Mouse (Mus musculus) gastrocnemius, postnatal 10 days (tissue): ENCODE results near the gene Olfr1417. TPM values are rescaled to one million over a fixed set of nuclear protein-coding genes. Genes with fewer than 3 reads are reported as not detected.
"Not testable (repeated sequence)": the region's sequence is repeated elsewhere in the genome, so short reads cannot be mapped to it uniquely, and the experiment has no call there.

Experiments used
- DNase-seq: peaks from one replicate; pipeline ENCODE4 v3.0.0; 2021; ENCODE audit warnings: mixed read lengths
- long read RNA-seq, 2 experiments: library from polyadenylated mRNA; stranded (forward); transcript quantifications; one replicate each; pipeline ENCODE4 v2.0.0; 2021
- total RNA-seq, 2 experiments: library from RNA; stranded (reverse); gene quantifications; 2 replicates each; pipeline ENCODE4 v1.2.3; 2021

The Olfr1417 gene
- not detected for total RNA-seq
- long read RNA-seq, experiment 1 = 0 reads
- long read RNA-seq, experiment 2 = 0 reads

- DNase-seq = no peak
These were observed at the start of gene Olfr1417 for GRCm38 (mm10) chr19:11839119-11839518. Gene Olfr1417, minus strand, starts transcription at chr19:11839219.

GRCm38 (mm10) chr19:11886265-11886664, 47.2 kb upstream of the Olfr1417 start, which contains the start of gene Olfr1420:
Gene Olfr1420, plus strand, starts transcription at chr19:11886565.
- DNase-seq = no peak

- DNase-seq = not testable (repeated sequence)
These were observed 39.4 kb upstream of the Olfr1417 start for GRCm38 (mm10) chr19:11878404-11878803.

- no peak for DNase-seq
These were observed 36.0 kb upstream of the Olfr1417 start, which contains the start of gene Olfr1419 for GRCm38 (mm10) chr19:11875006-11875405. Gene Olfr1419, minus strand, starts transcription at chr19:11875106.

- DNase-seq = no peak
These were observed 28.8 kb upstream of the Olfr1417 start for GRCm38 (mm10) chr19:11867837-11868236.

GRCm38 (mm10) chr19:11860966-11861365, 21.9 kb upstream of the Olfr1417 start, which contains the start of gene Olfr1418:
Gene Olfr1418, minus strand, starts transcription at chr19:11861066.
- no peak for DNase-seq

GRCm38 (mm10) chr19:11856506-11856905, 17.5 kb upstream of the Olfr1417 start:
- DNase-seq = no peak

GRCm38 (mm10) chr19:11854821-11855220, 15.8 kb upstream of the Olfr1417 start:
- DNase-seq = no peak

- DNase-seq = no peak
These were observed 13.6 kb upstream of the Olfr1417 start for GRCm38 (mm10) chr19:11852652-11853051.

GRCm38 (mm10) chr19:11846333-11846732, 7.3 kb upstream of the Olfr1417 start:
- DNase-seq = no peak

- DNase-seq = no peak
These were observed 15.5 kb downstream of the Olfr1417 start for GRCm38 (mm10) chr19:11823346-11824065.

- no peak for DNase-seq
These were observed 18.8 kb downstream of the Olfr1417 start for GRCm38 (mm10) chr19:11820211-11820610.

- peak; percentile 83 for DNase-seq
These were observed 19.2 kb downstream of the Olfr1417 start for GRCm38 (mm10) chr19:11819800-11820199.

GRCm38 (mm10) chr19:11819143-11819700, 19.8 kb downstream of the Olfr1417 start, which contains the start of gene Stx3:
Gene Stx3, minus strand, starts transcription at chr19:11819403.
- no peak for DNase-seq

GRCm38 (mm10) chr19:11818199-11819142, 20.5 kb downstream of the Olfr1417 start:
- peak; percentile 45 for DNase-seq

- DNase-seq = no peak
These were observed 21.4 kb downstream of the Olfr1417 start for GRCm38 (mm10) chr19:11817586-11817985.

- no peak for DNase-seq
These were observed 22.3 kb downstream of the Olfr1417 start for GRCm38 (mm10) chr19:11816706-11817105.

- no peak for DNase-seq
These were observed 24.2 kb downstream of the Olfr1417 start for GRCm38 (mm10) chr19:11814742-11815333.

GRCm38 (mm10) chr19:11813649-11814048, 25.4 kb downstream of the Olfr1417 start:
- no peak for DNase-seq

- DNase-seq = no peak
These were observed 25.9 kb downstream of the Olfr1417 start for GRCm38 (mm10) chr19:11813136-11813535.

- no peak for DNase-seq
These were observed 27.2 kb downstream of the Olfr1417 start for GRCm38 (mm10) chr19:11811688-11812365.
